Mouse (Mus musculus) limb, embryonic 11.5 days (tissue): ENCODE data around the gene Plekho2. TPM values are rescaled to one million over a fixed set of nuclear protein-coding genes. Genes with fewer than 3 reads are reported as not detected.

Experiments
- ATAC-seq: fragments of 200-750 bp; cut with Nextera tagmentation; 2 replicates; pipeline ENCODE4 v1.8.0; 2017; ENCODE audit warnings: low read depth; ENCODE audit not compliant: insufficient number of reproducible peaks, low FRiP score, low TSS enrichment
- DNase-seq: peaks from one replicate; pipeline ENCODE4 v3.0.0-alpha.2; 2015; ENCODE audit warnings: low spot score
- H3K27ac ChIP-seq: fragments of 300-500 bp; sonication (generic); replicated peaks from 2 replicates; pipeline ENCODE4 v1.5.1; 2014; ENCODE audit warnings: low read depth, mild to moderate bottlenecking, low read length
- H3K27me3 ChIP-seq: fragments of 300-500 bp; sonication (generic); 2 replicates; pipeline ENCODE4 v1.6.1; 2014; ENCODE audit warnings: mild to moderate bottlenecking, low read length, mixed read lengths; ENCODE audit not compliant: control insufficient read depth, insufficient read depth
- H3K36me3 ChIP-seq: fragments of 300-500 bp; sonication (generic); 2 replicates; pipeline ENCODE4 v1.6.1; 2014; ENCODE audit warnings: mild to moderate bottlenecking, low read length, moderate library complexity, mixed read lengths; ENCODE audit not compliant: control insufficient read depth, insufficient read depth
- H3K4me1 ChIP-seq: fragments of 300-500 bp; sonication (generic); 2 replicates; pipeline ENCODE4 v1.6.1; 2014; ENCODE audit warnings: low read length, mixed read lengths; ENCODE audit not compliant: control insufficient read depth, insufficient read depth
- H3K4me2 ChIP-seq: fragments of 300-500 bp; sonication (generic); 2 replicates; pipeline ENCODE4 v1.6.1; 2014; ENCODE audit warnings: low read depth, mild to moderate bottlenecking, moderate library complexity; ENCODE audit not compliant: severe bottlenecking
- H3K4me3 ChIP-seq: fragments of 300-500 bp; sonication (generic); 2 replicates; pipeline ENCODE4 v1.5.1; 2014; ENCODE audit warnings: low read depth, low read length
- H3K9ac ChIP-seq: fragments of 300-500 bp; sonication (generic); 2 replicates; pipeline ENCODE4 v1.6.1; 2014; ENCODE audit warnings: mild to moderate bottlenecking, low read length
- H3K9me3 ChIP-seq: fragments of 300-500 bp; sonication (generic); 2 replicates; pipeline ENCODE4 v1.6.1; 2016; ENCODE audit warnings: low read length; ENCODE audit not compliant: control insufficient read depth
- WGBS: fragments of 180-500 bp; shearing (Covaris S2); extraction: QIAGEN DNeasy Blood & Tissue Kit; methylation state at CpG from one replicate; pipeline ENCODE4 v1.1.7; 2014; 5-methylcytosine and 5-hydroxymethylcytosine counted together
- polyA plus RNA-seq: library from polyadenylated mRNA; unstranded; fragments of >200 nt; fragmentation: Nextera tagmentation; extraction: Ambion mirVana; gene quantifications from 2 replicates; pipeline ENCODE4 v1.2.1, GENCODE M21; 2014

Gene Plekho2
- polyA plus RNA-seq, 1 experiment from 2014 or later: 12.2 TPM

GRCm38 (mm10) chr9:65535789-65536469 is 43.9 kb downstream of the Plekho2 start:
- no peak overlapping the region for H3K4me2 ChIP-seq
- H3K27me3 ChIP-seq: no peaks in the 10 kb centered on the region
- WGBS: 85% methylated on average over 10 of the region's 11 CpGs
- DNase-seq (no peak), ATAC-seq (no peak)
- H3K9ac ChIP-seq: no peak overlapping the region
- no peak overlapping the region for H3K27ac ChIP-seq
- H3K36me3 ChIP-seq: no peaks in the 10 kb centered on the region
- no peaks in the 10 kb centered on the region for H3K9me3 ChIP-seq
- no peaks in the 10 kb centered on the region for H3K4me1 ChIP-seq
- H3K4me3 ChIP-seq: no peak overlapping the region

GRCm38 (mm10) chr9:65535191-65535722 is 44.6 kb downstream of the Plekho2 start:
- no peak overlapping the region for H3K9ac ChIP-seq
- no peaks in the 10 kb centered on the region for H3K9me3 ChIP-seq
- WGBS: 44% methylated on average over 3 of the region's 3 CpGs
- no peak for ATAC-seq
- H3K4me2 ChIP-seq: no peak overlapping the region
- no peaks in the 10 kb centered on the region for H3K36me3 ChIP-seq
- DNase-seq: no peak
- no peaks in the 10 kb centered on the region for H3K27me3 ChIP-seq
- no peak overlapping the region for H3K4me3 ChIP-seq
- no peak overlapping the region for H3K27ac ChIP-seq
- H3K4me1 ChIP-seq: no peaks in the 10 kb centered on the region

- ATAC-seq (no peak), DNase-seq (no peak)
- Histone ChIP-seq H3K4me2 (no peak overlapping the region), H3K4me1 (no peaks in the 10 kb centered on the region), H3K4me3 (no peak overlapping the region), H3K9me3 (no peaks in the 10 kb centered on the region), H3K9ac (no peak overlapping the region), H3K36me3 (no peaks in the 10 kb centered on the region), H3K27me3 (no peaks in the 10 kb centered on the region), H3K27ac (no peak overlapping the region)
- WGBS: 82% methylated on average over 3 of the region's 3 CpGs
These were observed 45.7 kb downstream of the Plekho2 start for GRCm38 (mm10) chr9:65534111-65534510.

- H3K4me3 ChIP-seq: no peak overlapping the region
- ATAC-seq (no peak), DNase-seq (no peak)
- H3K9me3 ChIP-seq: no peaks in the 10 kb centered on the region
- H3K4me1 ChIP-seq: no peaks in the 10 kb centered on the region
- 0 out of 2 replicates have a peak overlapping the region, but pooled peaks have one; percentile 21 for H3K27ac ChIP-seq
- H3K9ac ChIP-seq: no peak overlapping the region
- H3K4me2 ChIP-seq: no peak overlapping the region
- H3K36me3 ChIP-seq: no peaks in the 10 kb centered on the region
- H3K27me3 ChIP-seq: no peaks in the 10 kb centered on the region
- WGBS: 73% methylated on average over 8 of the region's 8 CpGs
These were observed 46.9 kb downstream of the Plekho2 start for GRCm38 (mm10) chr9:65532986-65533385.

- no peak for ATAC-seq
- WGBS: 79% methylated on average over 5 of the region's 5 CpGs
These were observed 48.6 kb downstream of the Plekho2 start for GRCm38 (mm10) chr9:65531283-65531682.

GRCm38 (mm10) chr9:65529659-65530058 is 50.2 kb downstream of the Plekho2 start:
- H3K4me1 ChIP-seq: no peaks in the 10 kb centered on the region
- no peaks in the 10 kb centered on the region for H3K27me3 ChIP-seq
- no peak overlapping the region for H3K9ac ChIP-seq
- no peak overlapping the region for H3K4me2 ChIP-seq
- DNase-seq (no peak), ATAC-seq (no peak)
- H3K36me3 ChIP-seq: no peaks in the 10 kb centered on the region
- H3K9me3 ChIP-seq: no peaks in the 10 kb centered on the region
- WGBS: 60% methylated on average over 8 of the region's 8 CpGs
- no peak overlapping the region for H3K27ac ChIP-seq
- H3K4me3 ChIP-seq: no peak overlapping the region

More at GRCm38 (mm10) chr9:65531283-65531682, 48.6 kb downstream of the Plekho2 start:
- no peak for DNase-seq
- no peak overlapping the region for H3K4me3 ChIP-seq
- no peak overlapping the region for H3K9ac ChIP-seq
- H3K27me3 ChIP-seq: no peaks in the 10 kb centered on the region
- no peak overlapping the region for H3K4me2 ChIP-seq
- no peaks in the 10 kb centered on the region for H3K36me3 ChIP-seq
- H3K4me1 ChIP-seq: no peaks in the 10 kb centered on the region
- no peak overlapping the region for H3K27ac ChIP-seq
- no peaks in the 10 kb centered on the region for H3K9me3 ChIP-seq

- Histone ChIP-seq H3K4me1 (no peaks in the 10 kb centered on the region), H3K36me3 (no peaks in the 10 kb centered on the region), H3K9me3 (no peaks in the 10 kb centered on the region), H3K4me3 (no peak overlapping the region), H3K27me3 (no peaks in the 10 kb centered on the region), H3K27ac (no peak overlapping the region), H3K9ac (no peak overlapping the region), H3K4me2 (no peak overlapping the region)
- 80% methylated on average over 6 of the region's 6 CpGs for WGBS
- ATAC-seq: no peak
- DNase-seq: no peak
These were observed 51.3 kb downstream of the Plekho2 start for GRCm38 (mm10) chr9:65528417-65529038.

- Histone ChIP-seq H3K27me3 (no peaks in the 10 kb centered on the region), H3K4me3 (no peak overlapping the region), H3K4me1 (peaks cover 2% of the 10 kb centered on the region; the same call in 1 of the 2 replicates), H3K27ac (no peak overlapping the region), H3K36me3 (no peaks in the 10 kb centered on the region), H3K9me3 (no peaks in the 10 kb centered on the region), H3K4me2 (no peak overlapping the region), H3K9ac (no peak overlapping the region)
- ATAC-seq: no peak
- no peak for DNase-seq
- 82% methylated on average over 10 of the region's 10 CpGs for WGBS
These were observed 54.2 kb downstream of the Plekho2 start for GRCm38 (mm10) chr9:65525445-65526195.
